Mouse (Mus musculus): ENCODE results near the gene Ascc1. TPM values are rescaled to one million over a fixed set of nuclear protein-coding genes. Genes with fewer than 3 reads are reported as not detected.
"Not testable (repeated sequence)": the region's sequence is repeated elsewhere in the genome, so short reads cannot be mapped to it uniquely, and the experiment has no call there.

The Ascc1 gene
- polyA plus RNA-seq, 1 experiment = 27.8 TPM

DNA sequence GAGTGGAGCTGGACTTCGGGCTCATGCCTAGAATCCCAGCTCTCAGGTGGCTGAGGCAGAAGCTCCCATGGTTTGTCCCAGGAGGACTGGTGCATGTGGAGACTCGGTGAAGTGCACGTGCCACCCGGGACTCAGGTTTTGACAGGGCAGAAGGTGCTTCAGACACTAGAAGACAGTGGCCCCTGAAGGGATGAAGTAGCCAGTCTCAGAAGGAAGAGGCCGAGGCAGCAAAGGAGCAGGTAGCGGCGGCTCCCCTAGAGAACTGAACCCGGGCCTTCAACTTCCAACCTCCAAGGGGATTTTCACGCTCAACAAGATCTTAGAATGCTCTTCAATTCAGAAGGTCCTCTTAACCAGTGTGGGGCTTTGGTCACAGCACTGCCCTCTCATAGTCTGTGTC lies 12.2 kb upstream of the Ascc1 start:
- no peak for TF ChIP-seq POLR2A (IDR thresholded peaks at IDR 0.05; ENCODE audit: low read depth, low read length)
- no peak for TF ChIP-seq CTCF (IDR thresholded peaks at IDR 0.05; ENCODE audit: borderline replicate concordance, insufficient read depth, low read length)
- H3K4me1 ChIP-seq (ENCODE audit: control insufficient read depth, insufficient read depth, low read length) = no peaks in the 10 kb centered on the region
- no peak overlapping the region for H3K4me3 ChIP-seq (ENCODE audit: insufficient read depth, low read length)
- H3K27ac ChIP-seq (ENCODE audit: insufficient read depth, low read length) = no peak overlapping the region

GRCm38 (mm10) chr10:59991262-59991880 lies 11.2 kb upstream of the Ascc1 start:
- TF ChIP-seq POLR2A (IDR thresholded peaks at IDR 0.05; ENCODE audit: low read depth, low read length) (no peak), CTCF (IDR thresholded peaks at IDR 0.05; ENCODE audit: borderline replicate concordance, insufficient read depth, low read length) (no peak)
- no peaks in the 10 kb centered on the region for H3K4me1 ChIP-seq (ENCODE audit: control insufficient read depth, insufficient read depth, low read length)
- no peak overlapping the region for H3K4me3 ChIP-seq (ENCODE audit: insufficient read depth, low read length)
- H3K27ac ChIP-seq (ENCODE audit: insufficient read depth, low read length) = no peak overlapping the region

DNA sequence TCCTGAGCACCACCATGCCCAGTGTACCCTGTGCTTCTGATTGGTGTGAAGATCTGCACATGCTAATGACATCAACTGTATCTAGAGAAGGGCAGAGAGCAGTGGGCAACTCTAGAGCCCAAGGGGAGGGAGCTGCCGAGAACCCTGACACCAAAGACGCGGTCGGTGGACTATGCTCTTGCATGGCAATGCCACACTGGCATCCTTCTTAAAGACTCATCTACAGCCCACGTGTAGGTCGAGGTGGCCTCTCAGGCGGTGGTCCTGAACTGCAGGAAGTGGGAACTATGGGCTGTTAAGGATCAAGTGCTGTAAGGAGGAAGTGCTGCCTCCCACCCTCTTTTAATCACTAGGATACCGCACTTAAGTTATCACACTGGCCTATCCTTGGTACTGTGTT lies 10.6 kb upstream of the Ascc1 start:
- H3K27ac ChIP-seq (ENCODE audit: insufficient read depth, low read length) = no peak overlapping the region
- TF ChIP-seq CTCF (IDR thresholded peaks at IDR 0.05; ENCODE audit: borderline replicate concordance, insufficient read depth, low read length) (no peak), POLR2A (IDR thresholded peaks at IDR 0.05; ENCODE audit: low read depth, low read length) (no peak)
- H3K4me3 ChIP-seq (ENCODE audit: insufficient read depth, low read length) = no peak overlapping the region
- no peaks in the 10 kb centered on the region for H3K4me1 ChIP-seq (ENCODE audit: control insufficient read depth, insufficient read depth, low read length)

- not testable (repeated sequence) for H3K4me3 ChIP-seq (ENCODE audit: insufficient read depth, low read length); H3K4me1 ChIP-seq (ENCODE audit: control insufficient read depth, insufficient read depth, low read length); H3K27ac ChIP-seq (ENCODE audit: insufficient read depth, low read length)
Measured at GRCm38 (mm10) chr10:59993813-59994212, 8.8 kb upstream of the Ascc1 start.

DNA sequence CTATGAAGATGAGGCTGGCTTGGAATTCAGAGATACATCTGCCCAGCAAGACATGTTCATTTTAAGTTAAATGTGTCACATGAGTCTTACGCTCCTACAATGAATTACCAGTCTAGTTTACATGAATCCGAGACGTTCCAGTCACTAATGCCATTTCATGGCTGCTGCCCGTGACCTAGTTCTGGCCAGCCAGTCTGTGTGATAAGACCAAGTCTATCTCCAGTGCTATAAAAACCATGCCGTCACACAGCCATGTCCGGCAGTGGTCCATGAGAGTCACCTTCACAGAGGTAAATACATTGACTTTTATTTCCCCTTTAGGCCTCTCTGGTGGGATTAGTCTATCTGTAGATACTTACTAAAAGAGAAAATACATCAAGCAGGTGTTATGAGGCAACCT lies 6.7 kb upstream of the Ascc1 start:
- H3K4me1 ChIP-seq (ENCODE audit: control insufficient read depth, insufficient read depth, low read length) = no peaks in the 10 kb centered on the region
- no peak for TF ChIP-seq CTCF (IDR thresholded peaks at IDR 0.05; ENCODE audit: borderline replicate concordance, insufficient read depth, low read length)
- TF ChIP-seq POLR2A (IDR thresholded peaks at IDR 0.05; ENCODE audit: low read depth, low read length) = no peak
- no peak overlapping the region for H3K27ac ChIP-seq (ENCODE audit: insufficient read depth, low read length)
- H3K4me3 ChIP-seq (ENCODE audit: insufficient read depth, low read length) = no peak overlapping the region

GRCm38 (mm10) chr10:59997591-59997990 lies 5.0 kb upstream of the Ascc1 start:
- TF ChIP-seq POLR2A (IDR thresholded peaks at IDR 0.05; ENCODE audit: low read depth, low read length) = no peak
- TF ChIP-seq CTCF (IDR thresholded peaks at IDR 0.05; ENCODE audit: borderline replicate concordance, insufficient read depth, low read length) = no peak
- Histone ChIP-seq H3K4me1 (ENCODE audit: control insufficient read depth, insufficient read depth, low read length) (peaks cover 6% of the 10 kb centered on the region; the same call in 1 of the 2 replicates), H3K4me3 (ENCODE audit: insufficient read depth, low read length) (no peak overlapping the region), H3K27ac (ENCODE audit: insufficient read depth, low read length) (no peak overlapping the region)

DNA sequence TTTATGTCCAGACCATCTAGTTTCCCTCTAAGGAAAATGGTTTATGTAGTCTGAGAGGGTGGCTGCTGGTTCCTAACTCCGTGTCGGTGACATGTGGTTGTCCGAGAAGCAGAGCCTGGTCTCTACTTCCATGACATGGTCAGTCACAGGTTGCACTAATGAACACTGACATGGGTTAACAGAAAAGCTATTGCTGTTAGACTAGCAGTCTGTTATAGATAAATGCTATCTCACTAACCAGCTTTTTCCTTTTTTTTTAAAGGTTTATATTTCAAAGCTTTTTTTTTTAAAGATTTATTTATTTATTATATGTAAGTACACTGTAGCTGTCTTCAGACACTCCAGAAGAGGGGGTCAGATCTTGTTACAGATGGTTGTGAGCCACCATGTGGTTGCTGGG lies 3.5 kb upstream of the Ascc1 start:
- Histone ChIP-seq H3K4me3 (ENCODE audit: insufficient read depth, low read length) (no peak overlapping the region), H3K4me1 (ENCODE audit: control insufficient read depth, insufficient read depth, low read length) (peaks cover 6% of the 10 kb centered on the region; the same call in 1 of the 2 replicates), H3K27ac (ENCODE audit: insufficient read depth, low read length) (no peak overlapping the region)
- TF ChIP-seq CTCF (IDR thresholded peaks at IDR 0.05; ENCODE audit: borderline replicate concordance, insufficient read depth, low read length) (no peak), POLR2A (IDR thresholded peaks at IDR 0.05; ENCODE audit: low read depth, low read length) (no peak)

GRCm38 (mm10) chr10:60001663-60002062 lies 942 bp upstream of the Ascc1 start:
- H3K4me3 ChIP-seq (ENCODE audit: insufficient read depth, low read length) = peak overlapping the region; percentile 80; the same call in 1 of the 2 replicates
- H3K4me1 ChIP-seq (ENCODE audit: control insufficient read depth, insufficient read depth, low read length); H3K27ac ChIP-seq (ENCODE audit: insufficient read depth, low read length): not testable (repeated sequence)

GRCm38 (mm10) chr10:60002203-60002602 lies 402 bp upstream of the Ascc1 start:
- no peak for TF ChIP-seq POLR2A (IDR thresholded peaks at IDR 0.05; ENCODE audit: low read depth, low read length)
- no peak for TF ChIP-seq CTCF (IDR thresholded peaks at IDR 0.05; ENCODE audit: borderline replicate concordance, insufficient read depth, low read length)
- H3K27ac ChIP-seq (ENCODE audit: insufficient read depth, low read length) = peak overlapping the region; percentile 94
- peak overlapping the region; percentile 80 for H3K4me3 ChIP-seq (ENCODE audit: insufficient read depth, low read length)
- H3K4me1 ChIP-seq (ENCODE audit: control insufficient read depth, insufficient read depth, low read length) = peaks cover 6% of the 10 kb centered on the region; the same call in 1 of the 2 replicates

DNA sequence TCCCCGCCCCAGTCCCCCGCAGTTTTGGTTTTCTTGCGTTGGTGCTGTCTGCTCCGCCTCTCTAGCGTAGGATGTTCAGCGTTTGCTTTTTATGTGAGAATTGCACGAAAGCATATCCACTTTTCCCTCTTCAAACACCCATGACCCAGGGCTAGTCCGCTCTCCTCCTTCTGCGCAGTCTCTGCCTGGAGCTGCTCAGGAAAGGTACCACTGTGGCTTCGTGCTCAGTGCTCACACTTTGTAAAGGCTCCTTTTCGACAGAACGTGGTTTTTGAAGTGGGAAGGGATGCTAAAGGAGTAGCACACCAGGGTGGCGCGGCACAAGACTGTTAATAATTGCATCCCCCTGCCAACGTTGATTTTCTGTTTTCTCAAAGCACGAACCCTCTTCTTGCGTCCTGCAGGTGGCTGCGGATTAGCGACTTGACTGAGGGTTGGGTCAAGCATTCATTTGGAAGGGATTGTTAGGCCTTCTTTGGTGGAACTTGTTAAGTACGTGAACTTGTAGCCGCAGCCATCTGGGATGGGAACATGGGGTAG lies 678 bp downstream of the Ascc1 start:
- TF ChIP-seq CTCF (IDR thresholded peaks at IDR 0.05; ENCODE audit: borderline replicate concordance, insufficient read depth, low read length) (no peak), POLR2A (IDR thresholded peaks at IDR 0.05; ENCODE audit: low read depth, low read length) (peak; percentile 95)
- Histone ChIP-seq H3K27ac (ENCODE audit: insufficient read depth, low read length) (peak overlapping the region; percentile 66), H3K4me1 (ENCODE audit: control insufficient read depth, insufficient read depth, low read length) (peaks cover 6% of the 10 kb centered on the region; the same call in 1 of the 2 replicates), H3K4me3 (ENCODE audit: insufficient read depth, low read length) (peak overlapping the region; percentile 43)

Measured in embryonic fibroblast, embryonic 13.5 days (primary cell).